Mouse (Mus musculus) erythroid progenitor cell, adult 5-6 weeks (primary cell): ENCODE data around the gene Ush1g. TPM values are rescaled to one million over a fixed set of nuclear protein-coding genes. Genes with fewer than 3 reads are reported as not detected.
A peak's percentile ranks its signal among the peaks of the same experiment; 100 is the strongest.

Experiments
- ATAC-seq: replicated peaks from 2 replicates; pipeline ENCODE4 v1.8.0; 2016; ENCODE audit warnings: moderate number of reproducible peaks, mild to moderate bottlenecking, moderate TSS enrichment, inconsistent platforms; ENCODE audit not compliant: poor library complexity, low FRiP score, severe bottlenecking
- total RNA-seq, 2 experiments: library from RNA; stranded (forward) in 1 of 2; stranded (reverse) in 1 of 2; fragments of 150-400 nt in 1 of 2; fragments of 186-747, 209-891 nt in 1 of 2; gene quantifications; 2 replicates each; pipeline versions ENCODE4 v1.2.3 to v1.2.4; 2015 to 2017; ENCODE audit warnings: low replicate concordance in 2 of 2

The Ush1g gene
- total RNA-seq, 2 experiments from 2014 or later, result not detected

- no peak for ATAC-seq
These were observed 47.7 kb downstream of the Ush1g start for GRCm38 (mm10) chr11:115274178-115274577.

GRCm38 (mm10) chr11:115273735-115274134 lies 48.1 kb downstream of the Ush1g start:
- ATAC-seq, result no peak

GRCm38 (mm10) chr11:115272894-115273498 lies 48.8 kb downstream of the Ush1g start:
- ATAC-seq, result no peak

- no peak for ATAC-seq
These were observed 50.4 kb downstream of the Ush1g start for GRCm38 (mm10) chr11:115271481-115271880.

GRCm38 (mm10) chr11:115271052-115271451 lies 50.8 kb downstream of the Ush1g start:
- no peak for ATAC-seq

GRCm38 (mm10) chr11:115270148-115270861 lies 51.5 kb downstream of the Ush1g start:
- ATAC-seq, result peak; percentile 69

- no peak for ATAC-seq
These were observed 52.3 kb downstream of the Ush1g start for GRCm38 (mm10) chr11:115269330-115270066.

- no peak for ATAC-seq
These were observed 53.9 kb downstream of the Ush1g start for GRCm38 (mm10) chr11:115267958-115268357.

GRCm38 (mm10) chr11:115267061-115267883 lies 54.6 kb downstream of the Ush1g start, which contains the start of gene Grin2c:
Grin2c (minus strand) TSS chr11:115267243.
- ATAC-seq, result no peak

- ATAC-seq, result no peak
These were observed 55.5 kb downstream of the Ush1g start for GRCm38 (mm10) chr11:115266400-115266778.

GRCm38 (mm10) chr11:115265771-115266399 lies 56.0 kb downstream of the Ush1g start:
- ATAC-seq, result no peak

Other genes starting within 250 kb of the Ush1g start
- 1.1 and 10.5 TPM in 2 replicates for gene Rab37, start 230.6 kb downstream of the Ush1g start, total RNA-seq (2015; ENCODE audit: low replicate concordance)
- 4.0 and 5.8 TPM in 2 replicates for gene Rab37, start 230.6 kb downstream of the Ush1g start, total RNA-seq (2017; ENCODE audit: low replicate concordance)
- gene Cd300lf, start 188.0 kb downstream of the Ush1g start, total RNA-seq (2015; ENCODE audit: low replicate concordance), result 1.7 and 2.9 TPM in 2 replicates
- 8.6 and 10.7 TPM in 2 replicates for gene Cd300lf, start 188.0 kb downstream of the Ush1g start, total RNA-seq (2017; ENCODE audit: low replicate concordance)
- 15.1 and 16.8 TPM in 2 replicates for gene Slc9a3r1, start 158.7 kb downstream of the Ush1g start, total RNA-seq (2015; ENCODE audit: low replicate concordance)
- gene Slc9a3r1, start 158.7 kb downstream of the Ush1g start, total RNA-seq (2017; ENCODE audit: low replicate concordance), result 13.1 and 13.7 TPM in 2 replicates
- 5.0 and 6.3 TPM in 2 replicates for gene Tmem104, start 134.6 kb downstream of the Ush1g start, total RNA-seq (2015; ENCODE audit: low replicate concordance)
- 0.64 and 6.3 TPM in 2 replicates for gene Tmem104, start 134.6 kb downstream of the Ush1g start, total RNA-seq (2017; ENCODE audit: low replicate concordance)
- gene Nat9, start 134.2 kb downstream of the Ush1g start, total RNA-seq (2015; ENCODE audit: low replicate concordance), result 9.2 and 11.2 TPM in 2 replicates
- gene Nat9, start 134.2 kb downstream of the Ush1g start, total RNA-seq (2017; ENCODE audit: low replicate concordance), result 2.3 TPM in 1 of 2 replicates, not detected in the other
- not detected in 2 replicates for gene Grin2c, start 54.8 kb downstream of the Ush1g start, total RNA-seq (2015; ENCODE audit: low replicate concordance)
- gene Grin2c, start 54.8 kb downstream of the Ush1g start, total RNA-seq (2017; ENCODE audit: low replicate concordance), result not detected in 2 replicates
- 1.3 and 16.6 TPM in 2 replicates for gene Fdxr, start 45.0 kb downstream of the Ush1g start, total RNA-seq (2015; ENCODE audit: low replicate concordance)
- 1.4 and 3.2 TPM in 2 replicates for gene Fdxr, start 45.0 kb downstream of the Ush1g start, total RNA-seq (2017; ENCODE audit: low replicate concordance)
- gene Fads6, start 24.4 kb downstream of the Ush1g start, total RNA-seq (2015; ENCODE audit: low replicate concordance), result not detected in 2 replicates
- 0.45 and 0.64 TPM in 2 replicates for gene Fads6, start 24.4 kb downstream of the Ush1g start, total RNA-seq (2017; ENCODE audit: low replicate concordance)
- gene Otop2, start 14.9 kb downstream of the Ush1g start, total RNA-seq (2015; ENCODE audit: low replicate concordance), result not detected in 2 replicates
- not detected in 2 replicates for gene Otop2, start 14.9 kb downstream of the Ush1g start, total RNA-seq (2017; ENCODE audit: low replicate concordance)
- not detected in 2 replicates for gene Otop3, start 12.7 kb upstream of the Ush1g start, total RNA-seq (2015; ENCODE audit: low replicate concordance)
- not detected in 2 replicates for gene Otop3, start 12.7 kb upstream of the Ush1g start, total RNA-seq (2017; ENCODE audit: low replicate concordance)
- not detected in 2 replicates for gene Hid1, start 45.7 kb upstream of the Ush1g start, total RNA-seq (2015; ENCODE audit: low replicate concordance)
- gene Hid1, start 45.7 kb upstream of the Ush1g start, total RNA-seq (2017; ENCODE audit: low replicate concordance), result not detected in 2 replicates
- gene Cdr2l, start 59.9 kb upstream of the Ush1g start, total RNA-seq (2015; ENCODE audit: low replicate concordance), result not detected in 2 replicates
- not detected in 2 replicates for gene Cdr2l, start 59.9 kb upstream of the Ush1g start, total RNA-seq (2017; ENCODE audit: low replicate concordance)
- 12.6 and 24.1 TPM in 2 replicates for gene Mrpl58, start 81.7 kb upstream of the Ush1g start, total RNA-seq (2015; ENCODE audit: low replicate concordance)
- gene Mrpl58, start 81.7 kb upstream of the Ush1g start, total RNA-seq (2017; ENCODE audit: low replicate concordance), result 16.6 and 30.3 TPM in 2 replicates
- gene Atp5h, start 97.9 kb upstream of the Ush1g start, total RNA-seq (2015; ENCODE audit: low replicate concordance), result 520 and 620 TPM in 2 replicates
- gene Atp5h, start 97.9 kb upstream of the Ush1g start, total RNA-seq (2017; ENCODE audit: low replicate concordance), result 410 and 415 TPM in 2 replicates
- 4.2 and 14.1 TPM in 2 replicates for gene Kctd2, start 98.1 kb upstream of the Ush1g start, total RNA-seq (2015; ENCODE audit: low replicate concordance)
- 8.3 and 16.9 TPM in 2 replicates for gene Kctd2, start 98.1 kb upstream of the Ush1g start, total RNA-seq (2017; ENCODE audit: low replicate concordance)
- not detected in 2 replicates for gene Trim80, start 118.5 kb upstream of the Ush1g start, total RNA-seq (2015; ENCODE audit: low replicate concordance)
- not detected in 2 replicates for gene Trim80, start 118.5 kb upstream of the Ush1g start, total RNA-seq (2017; ENCODE audit: low replicate concordance)
- not detected in 2 replicates for gene Slc16a5, start 140.4 kb upstream of the Ush1g start, total RNA-seq (2015; ENCODE audit: low replicate concordance)
- gene Slc16a5, start 140.4 kb upstream of the Ush1g start, total RNA-seq (2017; ENCODE audit: low replicate concordance), result 1.0 TPM in 1 of 2 replicates, not detected in the other
- 1.8 TPM in 1 of 2 replicates, not detected in the other for gene Armc7, start 153.6 kb upstream of the Ush1g start, total RNA-seq (2015; ENCODE audit: low replicate concordance)
- gene Armc7, start 153.6 kb upstream of the Ush1g start, total RNA-seq (2017; ENCODE audit: low replicate concordance), result 2.7 TPM in 2 replicates
- gene Nt5c, start 169.8 kb upstream of the Ush1g start, total RNA-seq (2015; ENCODE audit: low replicate concordance), result 13.0 and 22.3 TPM in 2 replicates
- gene Nt5c, start 169.8 kb upstream of the Ush1g start, total RNA-seq (2017; ENCODE audit: low replicate concordance), result 9.8 and 37.2 TPM in 2 replicates
- 168 and 177 TPM in 2 replicates for gene Jpt1, start 192.3 kb upstream of the Ush1g start, total RNA-seq (2015; ENCODE audit: low replicate concordance)
- gene Jpt1, start 192.3 kb upstream of the Ush1g start, total RNA-seq (2017; ENCODE audit: low replicate concordance), result 225 and 235 TPM in 2 replicates
- gene Sumo2, start 214.2 kb upstream of the Ush1g start, total RNA-seq (2015; ENCODE audit: low replicate concordance), result 450 and 609 TPM in 2 replicates
- 286 and 389 TPM in 2 replicates for gene Sumo2, start 214.2 kb upstream of the Ush1g start, total RNA-seq (2017; ENCODE audit: low replicate concordance)
- gene Nup85, start 242.4 kb upstream of the Ush1g start, total RNA-seq (2015; ENCODE audit: low replicate concordance), result 78.9 and 133 TPM in 2 replicates
- 141 and 174 TPM in 2 replicates for gene Nup85, start 242.4 kb upstream of the Ush1g start, total RNA-seq (2017; ENCODE audit: low replicate concordance)